Mouse (Mus musculus): ENCODE measurements around the gene Tsen2. TPM values are rescaled to one million over a fixed set of nuclear protein-coding genes. Genes with fewer than 3 reads are reported as not detected.

Gene Tsen2
- polyA plus RNA-seq, 1 experiment = 1.4 TPM

DNA sequence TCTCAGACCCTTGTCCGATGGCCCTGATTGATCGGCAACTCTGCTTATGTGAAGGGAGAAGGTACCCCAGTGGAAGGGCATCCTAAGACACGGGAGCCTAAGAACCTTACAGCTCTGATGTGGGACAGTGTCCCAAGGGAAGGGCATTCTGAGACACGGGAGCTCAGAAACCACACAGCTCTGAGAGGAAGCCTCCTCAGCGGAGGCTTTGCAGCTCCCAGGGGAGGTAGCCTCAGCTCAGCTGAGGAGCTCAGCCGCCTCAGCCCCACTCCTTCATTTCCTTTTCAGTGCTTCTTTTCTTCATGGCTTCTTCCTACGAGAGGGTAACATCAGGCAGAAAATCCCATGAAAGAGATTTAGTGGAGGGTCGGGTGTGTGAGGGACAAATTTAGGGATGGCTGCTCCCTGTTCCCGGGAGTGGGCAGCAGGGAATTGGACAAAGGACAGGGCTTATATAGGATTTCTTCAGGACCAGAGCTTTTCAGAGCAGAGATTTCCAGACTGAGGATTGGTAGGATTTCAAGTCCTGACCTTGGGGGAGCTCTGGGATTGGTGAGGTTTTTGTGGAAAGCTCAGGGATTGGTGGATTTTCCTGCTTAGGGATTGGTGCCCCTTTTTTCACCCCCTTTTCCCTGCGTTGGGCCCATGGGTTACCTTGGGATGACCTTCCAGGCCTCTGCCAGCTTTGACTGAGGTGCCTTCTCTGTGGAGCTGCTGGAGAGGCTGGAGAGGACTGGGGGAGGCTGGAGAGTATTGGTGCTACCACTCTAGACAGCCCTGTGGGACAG lies 38.1 kb downstream of the Tsen2 start:
- Histone ChIP-seq H3K27me3 (ENCODE audit: control insufficient read depth, insufficient read depth, low read length) (no peaks in the 10 kb centered on the region), H3K27ac (ENCODE audit: insufficient read depth, low read length) (no peak overlapping the region), H3K4me3 (ENCODE audit: extremely low read depth, insufficient read depth, insufficient read length) (no peak overlapping the region), H3K36me3 (ENCODE audit: control insufficient read depth, insufficient read depth, low read length) (no peaks in the 10 kb centered on the region), H3K4me1 (ENCODE audit: control insufficient read depth, insufficient read depth, insufficient read length) (peaks cover 5% of the 10 kb centered on the region; the same call in 1 of the 2 replicates)
- no peak for TF ChIP-seq POLR2A (IDR thresholded peaks at IDR 0.05; ENCODE audit: low read depth, low read length)
- TF ChIP-seq CTCF (IDR thresholded peaks at IDR 0.05; ENCODE audit: extremely low read depth, insufficient read depth, insufficient read length, insufficient replicate concordance) = no peak
- 53% methylated on average over 10 of the region's 10 CpGs for WGBS
- no peak for DNase-seq (ENCODE audit: low read depth in 1 of 2, low spot score in 2 of 2)

DNA sequence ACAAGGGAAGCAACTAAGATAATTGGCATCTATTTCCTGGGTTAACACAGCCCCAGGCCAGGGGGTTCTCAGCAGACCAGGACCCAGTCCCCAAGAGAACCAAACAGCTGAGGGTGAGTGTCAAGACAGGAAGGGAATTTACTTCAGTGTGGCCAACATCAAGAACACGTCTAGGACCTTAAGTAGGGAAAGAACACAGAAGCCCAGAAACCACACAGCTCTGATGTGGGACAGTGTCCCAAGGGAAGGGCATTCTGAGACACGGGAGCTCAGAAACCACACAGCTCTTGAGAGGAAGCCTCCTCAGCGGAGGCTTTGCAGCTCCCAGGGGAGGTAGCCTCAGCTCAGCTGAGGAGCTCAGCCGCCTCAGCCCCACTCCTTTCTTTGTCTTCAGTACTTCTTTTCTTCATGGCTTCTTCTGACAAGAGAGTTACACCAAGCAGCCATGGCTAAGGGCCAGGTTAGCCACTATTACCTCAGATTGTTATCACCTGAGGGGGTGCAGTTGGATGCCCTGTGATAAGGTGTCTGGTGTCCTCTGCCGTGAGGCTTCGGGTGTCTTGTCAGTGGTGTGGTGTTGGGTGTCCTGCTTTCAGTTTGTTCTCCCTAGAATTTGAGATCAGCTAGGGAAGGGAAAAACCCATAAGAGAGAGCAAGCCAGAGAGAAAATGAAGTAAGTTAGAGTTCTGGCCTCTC lies 39.1 kb downstream of the Tsen2 start:
- 27% methylated on average over 6 of the region's 6 CpGs for WGBS
- peaks cover 5% of the 10 kb centered on the region; the same call in 1 of the 2 replicates for H3K4me1 ChIP-seq (ENCODE audit: control insufficient read depth, insufficient read depth, insufficient read length)
- H3K36me3 ChIP-seq (ENCODE audit: control insufficient read depth, insufficient read depth, low read length) = no peaks in the 10 kb centered on the region
- H3K27ac ChIP-seq (ENCODE audit: insufficient read depth, low read length) = no peak overlapping the region
- no peaks in the 10 kb centered on the region for H3K27me3 ChIP-seq (ENCODE audit: control insufficient read depth, insufficient read depth, low read length)
- H3K4me3 ChIP-seq (ENCODE audit: extremely low read depth, insufficient read depth, insufficient read length) = no peak overlapping the region
- no peak for DNase-seq (ENCODE audit: low read depth in 1 of 2, low spot score in 2 of 2)
- TF ChIP-seq POLR2A (IDR thresholded peaks at IDR 0.05; ENCODE audit: low read depth, low read length) (no peak), CTCF (IDR thresholded peaks at IDR 0.05; ENCODE audit: extremely low read depth, insufficient read depth, insufficient read length, insufficient replicate concordance) (no peak)

GRCm38 (mm10) chr6:115584176-115584575 lies 39.7 kb downstream of the Tsen2 start:
- peaks cover 5% of the 10 kb centered on the region; the same call in 1 of the 2 replicates for H3K4me1 ChIP-seq (ENCODE audit: control insufficient read depth, insufficient read depth, insufficient read length)
- TF ChIP-seq CTCF (IDR thresholded peaks at IDR 0.05; ENCODE audit: extremely low read depth, insufficient read depth, insufficient read length, insufficient replicate concordance) (no peak), POLR2A (IDR thresholded peaks at IDR 0.05; ENCODE audit: low read depth, low read length) (no peak)
- no peak overlapping the region for H3K27ac ChIP-seq (ENCODE audit: insufficient read depth, low read length)
- 58% methylated on average over 3 of the region's 3 CpGs for WGBS
- no peaks in the 10 kb centered on the region for H3K36me3 ChIP-seq (ENCODE audit: control insufficient read depth, insufficient read depth, low read length)
- no peak for DNase-seq (ENCODE audit: low read depth in 1 of 2, low spot score in 2 of 2)
- H3K27me3 ChIP-seq (ENCODE audit: control insufficient read depth, insufficient read depth, low read length) = no peaks in the 10 kb centered on the region
- no peak overlapping the region for H3K4me3 ChIP-seq (ENCODE audit: extremely low read depth, insufficient read depth, insufficient read length)

GRCm38 (mm10) chr6:115586321-115586720 lies 41.9 kb downstream of the Tsen2 start:
- WGBS = 87% methylated on average over 10 of the region's 10 CpGs
- Histone ChIP-seq H3K4me3 (ENCODE audit: extremely low read depth, insufficient read depth, insufficient read length) (no peak overlapping the region), H3K27me3 (ENCODE audit: control insufficient read depth, insufficient read depth, low read length) (no peaks in the 10 kb centered on the region), H3K4me1 (ENCODE audit: control insufficient read depth, insufficient read depth, insufficient read length) (peaks cover 5% of the 10 kb centered on the region; the same call in 1 of the 2 replicates), H3K36me3 (ENCODE audit: control insufficient read depth, insufficient read depth, low read length) (no peaks in the 10 kb centered on the region), H3K27ac (ENCODE audit: insufficient read depth, low read length) (no peak overlapping the region)
- DNase-seq (ENCODE audit: low read depth in 1 of 2, low spot score in 2 of 2) = no peak
- no peak for TF ChIP-seq CTCF (IDR thresholded peaks at IDR 0.05; ENCODE audit: extremely low read depth, insufficient read depth, insufficient read length, insufficient replicate concordance)
- TF ChIP-seq POLR2A (IDR thresholded peaks at IDR 0.05; ENCODE audit: low read depth, low read length) = no peak

GRCm38 (mm10) chr6:115591692-115592359 lies 47.4 kb downstream of the Tsen2 start:
- H3K4me3 ChIP-seq (ENCODE audit: extremely low read depth, insufficient read depth, insufficient read length) = no peak overlapping the region
- DNase-seq (ENCODE audit: low read depth in 1 of 2, low spot score in 2 of 2) = no peak
- H3K4me1 ChIP-seq (ENCODE audit: control insufficient read depth, insufficient read depth, insufficient read length) = no peaks in the 10 kb centered on the region; the same call in 1 of the 2 replicates
- H3K27ac ChIP-seq (ENCODE audit: insufficient read depth, low read length) = no peak overlapping the region
- 88% methylated on average over 19 of the region's 19 CpGs for WGBS
- H3K27me3 ChIP-seq (ENCODE audit: control insufficient read depth, insufficient read depth, low read length) = no peaks in the 10 kb centered on the region
- TF ChIP-seq POLR2A (IDR thresholded peaks at IDR 0.05; ENCODE audit: low read depth, low read length) = no peak
- no peak for TF ChIP-seq CTCF (IDR thresholded peaks at IDR 0.05; ENCODE audit: extremely low read depth, insufficient read depth, insufficient read length, insufficient replicate concordance)
- H3K36me3 ChIP-seq (ENCODE audit: control insufficient read depth, insufficient read depth, low read length) = no peaks in the 10 kb centered on the region

DNA sequence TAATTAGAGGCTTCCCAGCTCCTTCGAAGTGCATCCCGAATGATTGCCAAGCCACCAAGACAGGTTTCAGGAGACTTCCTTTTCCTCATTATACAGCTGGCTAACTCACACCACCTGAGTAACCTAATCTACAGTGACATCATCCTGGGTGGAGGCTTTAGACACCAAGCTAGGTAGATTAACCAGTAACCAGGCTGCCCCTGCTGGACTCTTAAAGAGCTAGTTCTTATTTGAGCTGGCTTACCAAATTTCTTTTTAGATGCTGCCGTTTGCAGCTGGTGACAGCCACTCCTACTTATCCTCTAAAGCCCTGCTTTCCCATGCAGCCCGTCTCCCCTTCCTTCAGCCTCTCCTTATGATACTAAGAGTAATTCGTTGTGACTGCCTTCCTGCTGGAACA lies 48.0 kb downstream of the Tsen2 start, which contains the start of gene Mkrn2os:
Gene Mkrn2os (minus strand): TSS at position 119 of the 400 bp plus-strand sequence.
- WGBS = 82% methylated on average over 5 of the region's 5 CpGs
- no peak for TF ChIP-seq CTCF (IDR thresholded peaks at IDR 0.05; ENCODE audit: extremely low read depth, insufficient read depth, insufficient read length, insufficient replicate concordance)
- no peak for TF ChIP-seq POLR2A (IDR thresholded peaks at IDR 0.05; ENCODE audit: low read depth, low read length)
- DNase-seq (ENCODE audit: low read depth in 1 of 2, low spot score in 2 of 2) = no peak
- no peaks in the 10 kb centered on the region; the same call in 1 of the 2 replicates for H3K4me1 ChIP-seq (ENCODE audit: control insufficient read depth, insufficient read depth, insufficient read length)
- H3K27ac ChIP-seq (ENCODE audit: insufficient read depth, low read length) = no peak within 1 kb of the TSS
- H3K27me3 ChIP-seq (ENCODE audit: control insufficient read depth, insufficient read depth, low read length) = no peaks in the 10 kb centered on the region
- H3K4me3 ChIP-seq (ENCODE audit: extremely low read depth, insufficient read depth, insufficient read length) = no peak within 1 kb of the TSS
- no peaks in the 10 kb centered on the region for H3K36me3 ChIP-seq (ENCODE audit: control insufficient read depth, insufficient read depth, low read length)

Measured in spleen, adult 2 months (tissue).